Mouse (Mus musculus): ENCODE data around the gene Pah. TPM values are rescaled to one million over a fixed set of nuclear protein-coding genes. Genes with fewer than 3 reads are reported as not detected.

Gene Pah
- polyA plus RNA-seq, 1 experiment from 2014 or later: 0.17 TPM

GRCm38 (mm10) chr10:87593916-87594315, 72.3 kb downstream of the Pah start:
- H3K4me1 ChIP-seq (replicated peaks; ENCODE audit: control insufficient read depth, insufficient read depth): no peaks in the 10 kb centered on the region
- no peak overlapping the region for H3K4me3 ChIP-seq (ENCODE audit: low read depth, low read length)
- no peak overlapping the region for H3K27ac ChIP-seq (replicated peaks)
- no peak overlapping the region for H3K4me2 ChIP-seq (replicated peaks; ENCODE audit: low read depth)
- H3K36me3 ChIP-seq (ENCODE audit: control insufficient read depth, insufficient read depth, low read length): no peaks in the 10 kb centered on the region
- DNase-seq (ENCODE audit: low spot score) (no peak), ATAC-seq (ENCODE audit: low FRiP score, low TSS enrichment) (no peak)
- TF ChIP-seq EP300 (optimal IDR thresholded peaks at IDR 0.05) (no peak), CTCF (IDR thresholded peaks at IDR 0.05; ENCODE audit: low read depth) (no peak)
- no peaks in the 10 kb centered on the region for H3K27me3 ChIP-seq (ENCODE audit: control insufficient read depth, insufficient read depth, low read length)
- no peak overlapping the region for H3K9ac ChIP-seq (ENCODE audit: low read length)
- WGBS: 46% methylated on average over 2 of the region's 2 CpGs
- no peaks in the 10 kb centered on the region for H3K9me3 ChIP-seq (ENCODE audit: control insufficient read depth, low read length)

DNA sequence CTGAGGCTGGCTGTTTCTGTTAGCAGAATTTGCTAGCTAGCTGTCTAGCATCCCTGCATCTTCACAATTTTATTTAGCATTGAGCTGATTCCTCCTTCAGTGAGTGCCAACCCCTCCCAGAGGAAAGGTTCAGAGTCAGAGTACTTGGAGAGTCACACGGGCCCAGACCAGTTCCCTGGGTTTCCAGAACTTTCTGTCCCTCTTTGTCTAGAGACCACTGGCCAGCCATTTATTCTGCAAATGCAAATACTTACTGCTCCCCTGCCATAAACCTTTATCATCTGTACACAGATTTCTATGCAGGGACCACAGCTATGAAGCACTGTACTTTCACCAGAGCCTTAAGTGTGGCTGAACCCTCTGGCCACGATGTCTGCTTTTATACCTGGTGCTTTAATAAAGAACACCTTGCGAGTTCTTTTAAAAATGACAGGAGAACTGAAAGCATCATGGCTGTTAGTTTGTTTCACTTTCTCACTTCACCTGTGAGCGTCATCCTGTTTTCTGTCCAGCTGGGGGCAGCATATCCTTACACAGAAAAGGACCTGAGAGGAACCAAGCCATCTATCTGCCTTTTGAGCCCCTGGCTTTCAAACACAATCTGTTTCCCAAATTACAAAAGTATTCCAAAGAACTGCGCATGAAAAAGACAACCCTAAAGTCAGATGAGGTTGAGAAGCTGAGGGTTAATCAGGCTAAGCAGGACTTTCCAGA, 74.9 kb downstream of the Pah start:
- DNase-seq (ENCODE audit: low spot score): peak; percentile 36
- Histone ChIP-seq H3K36me3 (ENCODE audit: control insufficient read depth, insufficient read depth, low read length) (no peaks in the 10 kb centered on the region), H3K9ac (ENCODE audit: low read length) (no peak overlapping the region), H3K27me3 (ENCODE audit: control insufficient read depth, insufficient read depth, low read length) (no peaks in the 10 kb centered on the region), H3K4me3 (ENCODE audit: low read depth, low read length) (no peak overlapping the region), H3K4me2 (replicated peaks; ENCODE audit: low read depth) (no peak overlapping the region), H3K27ac (replicated peaks) (no peak overlapping the region), H3K4me1 (replicated peaks; ENCODE audit: control insufficient read depth, insufficient read depth) (no peaks in the 10 kb centered on the region), H3K9me3 (ENCODE audit: control insufficient read depth, low read length) (no peaks in the 10 kb centered on the region)
- no peak for TF ChIP-seq EP300 (optimal IDR thresholded peaks at IDR 0.05)
- peak; percentile 85 for TF ChIP-seq CTCF (IDR thresholded peaks at IDR 0.05; ENCODE audit: low read depth)
- 28% methylated on average over 5 of the region's 5 CpGs for WGBS
- no peak for ATAC-seq (ENCODE audit: low FRiP score, low TSS enrichment)

DNA sequence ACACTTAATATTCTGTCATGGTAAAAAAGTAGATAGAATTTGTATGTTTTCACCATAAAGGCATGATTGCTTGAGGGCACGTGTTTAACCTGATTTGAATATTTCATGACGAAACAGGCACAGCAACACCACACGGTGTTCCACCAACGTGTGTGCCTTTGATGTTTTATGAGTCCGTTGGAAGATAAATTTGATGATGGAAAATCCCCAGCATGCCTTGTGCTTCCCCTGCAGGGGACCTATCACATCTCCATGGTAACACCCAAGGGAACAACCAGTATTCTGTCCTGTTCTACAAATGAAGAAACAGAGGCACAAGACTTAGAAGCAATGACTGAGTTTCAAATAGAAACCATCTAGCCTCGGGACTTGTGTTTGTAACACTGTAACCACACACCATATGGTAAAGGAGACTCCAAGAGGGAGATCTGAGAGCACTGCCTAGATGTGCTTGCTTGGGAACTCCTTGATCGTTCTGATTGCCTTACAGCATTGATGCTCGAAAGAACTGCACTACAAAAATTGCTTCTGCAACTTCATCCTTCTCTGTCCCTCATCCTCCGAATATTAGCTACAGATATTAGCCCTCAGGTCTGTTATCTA, 75.6 kb downstream of the Pah start:
- DNase-seq (ENCODE audit: low spot score): no peak

GRCm38 (mm10) chr10:87602151-87602550, 80.6 kb downstream of the Pah start:
- Histone ChIP-seq H3K9ac (ENCODE audit: low read length) (no peak overlapping the region), H3K27me3 (ENCODE audit: control insufficient read depth, insufficient read depth, low read length) (no peaks in the 10 kb centered on the region), H3K4me3 (ENCODE audit: low read depth, low read length) (no peak overlapping the region), H3K9me3 (ENCODE audit: control insufficient read depth, low read length) (no peaks in the 10 kb centered on the region), H3K36me3 (ENCODE audit: control insufficient read depth, insufficient read depth, low read length) (no peaks in the 10 kb centered on the region), H3K4me2 (replicated peaks; ENCODE audit: low read depth) (no peak overlapping the region), H3K27ac (replicated peaks) (no peak overlapping the region), H3K4me1 (replicated peaks; ENCODE audit: control insufficient read depth, insufficient read depth) (no peaks in the 10 kb centered on the region)
- TF ChIP-seq CTCF (IDR thresholded peaks at IDR 0.05; ENCODE audit: low read depth) (no peak), EP300 (optimal IDR thresholded peaks at IDR 0.05) (no peak)
- no peak for DNase-seq (ENCODE audit: low spot score)
- 65% methylated on average over 1 of the region's 1 CpGs for WGBS
- ATAC-seq (ENCODE audit: low FRiP score, low TSS enrichment): no peak

More for the DNA sequence above, 75.6 kb downstream of the Pah start:
- Histone ChIP-seq H3K4me1 (replicated peaks; ENCODE audit: control insufficient read depth, insufficient read depth) (no peaks in the 10 kb centered on the region), H3K27ac (replicated peaks) (no peak overlapping the region), H3K4me3 (ENCODE audit: low read depth, low read length) (no peak overlapping the region), H3K4me2 (replicated peaks; ENCODE audit: low read depth) (no peak overlapping the region), H3K9me3 (ENCODE audit: control insufficient read depth, low read length) (no peaks in the 10 kb centered on the region), H3K27me3 (ENCODE audit: control insufficient read depth, insufficient read depth, low read length) (no peaks in the 10 kb centered on the region), H3K9ac (ENCODE audit: low read length) (no peak overlapping the region), H3K36me3 (ENCODE audit: control insufficient read depth, insufficient read depth, low read length) (no peaks in the 10 kb centered on the region)
- WGBS: 57% methylated on average over 9 of the region's 9 CpGs
- no peak for TF ChIP-seq CTCF (IDR thresholded peaks at IDR 0.05; ENCODE audit: low read depth)
- no peak for TF ChIP-seq EP300 (optimal IDR thresholded peaks at IDR 0.05)
- ATAC-seq (ENCODE audit: low FRiP score, low TSS enrichment): no peak

- H3K9ac ChIP-seq (ENCODE audit: low read length): no peak overlapping the region
- H3K27ac ChIP-seq (replicated peaks): no peak overlapping the region
- no peaks in the 10 kb centered on the region for H3K9me3 ChIP-seq (ENCODE audit: control insufficient read depth, low read length)
- no peak overlapping the region for H3K4me3 ChIP-seq (ENCODE audit: low read depth, low read length)
- no peaks in the 10 kb centered on the region for H3K36me3 ChIP-seq (ENCODE audit: control insufficient read depth, insufficient read depth, low read length)
- H3K4me1 ChIP-seq (replicated peaks; ENCODE audit: control insufficient read depth, insufficient read depth): no peaks in the 10 kb centered on the region
- no peak for ATAC-seq (ENCODE audit: low FRiP score, low TSS enrichment)
- no peak for TF ChIP-seq EP300 (optimal IDR thresholded peaks at IDR 0.05)
- TF ChIP-seq CTCF (IDR thresholded peaks at IDR 0.05; ENCODE audit: low read depth): no peak
- 79% methylated on average over 1 of the region's 1 CpGs for WGBS
- no peak overlapping the region for H3K4me2 ChIP-seq (replicated peaks; ENCODE audit: low read depth)
- no peaks in the 10 kb centered on the region for H3K27me3 ChIP-seq (ENCODE audit: control insufficient read depth, insufficient read depth, low read length)
- DNase-seq (ENCODE audit: low spot score): no peak
These were observed 103.6 kb downstream of the Pah start for GRCm38 (mm10) chr10:87625196-87625595.

Other genes with a start within 250 kb of the Pah start
- gene Ascl1, start 28.1 kb upstream of the Pah start, polyA plus RNA-seq (2015; fragmentation: Nextera tagmentation; extraction: Ambion mirVana): 1.5 and 2.4 TPM in 2 replicates